Mouse (Mus musculus): ENCODE measurements around the gene Atxn7l1. TPM values are rescaled to one million over a fixed set of nuclear protein-coding genes. Genes with fewer than 3 reads are reported as not detected.
A peak's percentile ranks its signal among the peaks of the same experiment; 100 is the strongest.

Gene Atxn7l1
- polyA plus RNA-seq, 1 experiment: 17.3 TPM

DNA sequence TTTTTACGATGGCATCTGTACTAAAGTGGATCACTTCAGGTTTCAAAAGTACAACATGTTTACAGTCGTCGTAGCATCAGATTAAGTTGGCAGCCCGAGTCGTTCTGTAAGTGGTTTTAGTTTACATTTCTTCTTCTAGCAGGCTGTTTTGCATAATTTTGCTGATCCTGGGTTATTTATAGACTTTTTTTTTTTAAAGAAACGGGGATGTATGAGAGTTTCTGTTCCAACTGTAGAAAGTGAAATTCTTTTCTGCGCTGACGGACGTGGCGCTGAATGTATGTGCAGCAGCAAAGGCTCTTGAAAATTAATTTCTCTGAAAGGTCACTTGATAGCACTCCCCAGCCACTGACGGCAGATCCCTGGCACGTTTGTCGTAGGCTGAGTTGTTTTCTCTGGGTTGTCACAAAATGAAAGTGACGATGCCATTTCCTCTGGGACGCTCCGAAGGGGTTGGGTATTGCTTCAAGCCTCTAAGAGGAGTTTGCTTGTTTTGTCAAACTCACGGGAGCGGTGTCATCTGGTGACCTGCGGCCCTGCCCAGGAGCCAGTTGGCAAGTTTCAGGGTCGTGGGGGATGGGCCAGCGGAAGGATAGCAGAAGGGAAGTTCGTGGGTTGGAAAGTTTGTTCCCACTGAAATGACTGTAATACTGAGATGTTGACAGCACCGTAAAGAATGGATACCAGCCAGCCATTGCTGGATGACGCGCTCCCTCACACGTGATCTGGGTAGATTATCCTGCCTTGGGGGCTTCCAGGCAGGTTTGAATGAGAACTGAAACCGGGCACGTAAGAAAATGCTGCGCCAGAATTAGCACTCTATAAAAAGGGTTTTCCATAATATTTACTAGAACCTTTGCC lies 155.3 kb downstream of the Atxn7l1 start:
- under 1% methylated on average over 29 of the region's 29 CpGs for WGBS
- DNase-seq (ENCODE audit: low read depth, low spot score): no peak

DNA sequence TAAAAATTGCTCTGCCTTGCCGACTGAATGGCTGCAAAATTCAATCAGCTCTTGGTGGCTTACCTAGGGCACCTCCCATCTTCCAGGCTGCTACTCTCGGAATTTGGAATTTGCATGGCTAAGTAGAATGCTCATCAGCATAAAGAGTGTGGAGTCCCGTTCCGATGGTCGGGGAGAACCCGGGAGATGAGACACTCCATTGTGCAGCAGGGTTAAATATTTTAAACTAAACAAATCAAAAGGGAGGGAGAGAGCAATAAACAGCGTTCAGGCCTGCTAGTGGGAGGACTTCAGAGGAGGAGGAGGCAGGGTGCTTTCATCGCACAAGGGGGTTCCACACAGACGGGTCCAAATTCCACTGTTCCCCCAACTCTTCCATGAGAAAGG lies 155.9 kb downstream of the Atxn7l1 start:
- DNase-seq (ENCODE audit: low read depth, low spot score): no peak
- 7% methylated on average over 9 of the region's 9 CpGs for WGBS

DNA sequence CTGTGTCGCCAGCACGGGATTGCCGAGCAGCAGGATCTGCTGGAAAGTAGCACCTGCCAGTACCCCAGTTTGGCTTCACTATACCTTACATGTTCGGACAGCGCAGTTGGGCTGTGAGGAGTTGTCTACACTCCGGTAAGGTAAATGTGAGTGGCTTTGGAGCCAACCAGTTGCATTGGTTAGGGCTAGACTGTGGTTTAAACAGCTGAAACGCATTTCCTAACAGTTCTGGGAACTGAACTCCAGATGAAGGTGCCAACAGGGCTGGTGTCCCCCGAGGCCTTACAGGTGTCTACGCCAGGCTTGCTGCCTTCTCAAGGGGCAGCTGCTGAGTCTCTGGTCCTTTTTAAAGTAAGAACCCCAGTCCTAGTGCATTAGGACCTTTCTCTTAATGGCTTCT lies 157.6 kb downstream of the Atxn7l1 start:
- WGBS: 97% methylated on average over 9 of the region's 9 CpGs
- no peak for DNase-seq (ENCODE audit: low read depth, low spot score)

DNA sequence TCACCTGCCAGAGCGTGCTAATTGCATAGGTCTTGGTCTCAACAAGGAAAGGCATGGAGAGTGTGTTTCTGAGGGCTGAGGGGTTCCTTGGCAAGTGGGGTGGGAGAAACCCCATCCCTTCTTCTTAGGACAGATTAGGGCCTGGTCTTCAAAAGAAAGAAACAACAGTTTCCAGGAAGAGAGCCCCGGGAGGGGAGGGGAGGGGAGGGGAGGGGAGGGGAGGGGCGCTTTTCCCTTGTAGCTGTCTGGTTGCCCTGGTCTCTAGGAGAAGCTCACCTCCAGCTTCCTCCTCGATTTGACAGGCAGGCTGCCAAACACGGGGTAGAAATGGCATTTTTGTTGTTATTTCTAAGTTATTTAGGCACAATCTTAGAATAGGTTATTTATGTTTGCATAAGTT lies 159.0 kb downstream of the Atxn7l1 start:
- 74% methylated on average over 4 of the region's 5 CpGs for WGBS
- DNase-seq (ENCODE audit: low read depth, low spot score): no peak

DNA sequence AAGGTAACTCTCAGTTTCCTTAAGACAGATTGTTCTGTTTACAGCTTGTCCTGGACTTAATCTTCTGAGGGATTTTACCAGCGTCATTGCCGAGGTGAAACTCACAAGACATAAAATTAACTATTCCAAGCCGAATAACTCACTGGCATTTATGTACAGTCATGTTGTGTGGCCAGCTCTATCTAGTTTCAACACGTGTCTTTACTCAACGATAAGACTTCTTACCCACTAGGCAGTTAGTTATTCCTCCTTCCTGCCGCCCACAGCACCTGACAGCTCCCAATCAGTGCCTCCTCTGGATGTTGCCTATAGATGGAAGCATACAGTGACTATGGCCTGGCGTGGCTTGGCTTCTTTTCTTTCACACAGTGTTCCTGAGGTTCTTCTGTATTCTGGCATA lies 161.2 kb downstream of the Atxn7l1 start:
- 88% methylated on average over 7 of the region's 7 CpGs for WGBS
- no peak for DNase-seq (ENCODE audit: low read depth, low spot score)

DNA sequence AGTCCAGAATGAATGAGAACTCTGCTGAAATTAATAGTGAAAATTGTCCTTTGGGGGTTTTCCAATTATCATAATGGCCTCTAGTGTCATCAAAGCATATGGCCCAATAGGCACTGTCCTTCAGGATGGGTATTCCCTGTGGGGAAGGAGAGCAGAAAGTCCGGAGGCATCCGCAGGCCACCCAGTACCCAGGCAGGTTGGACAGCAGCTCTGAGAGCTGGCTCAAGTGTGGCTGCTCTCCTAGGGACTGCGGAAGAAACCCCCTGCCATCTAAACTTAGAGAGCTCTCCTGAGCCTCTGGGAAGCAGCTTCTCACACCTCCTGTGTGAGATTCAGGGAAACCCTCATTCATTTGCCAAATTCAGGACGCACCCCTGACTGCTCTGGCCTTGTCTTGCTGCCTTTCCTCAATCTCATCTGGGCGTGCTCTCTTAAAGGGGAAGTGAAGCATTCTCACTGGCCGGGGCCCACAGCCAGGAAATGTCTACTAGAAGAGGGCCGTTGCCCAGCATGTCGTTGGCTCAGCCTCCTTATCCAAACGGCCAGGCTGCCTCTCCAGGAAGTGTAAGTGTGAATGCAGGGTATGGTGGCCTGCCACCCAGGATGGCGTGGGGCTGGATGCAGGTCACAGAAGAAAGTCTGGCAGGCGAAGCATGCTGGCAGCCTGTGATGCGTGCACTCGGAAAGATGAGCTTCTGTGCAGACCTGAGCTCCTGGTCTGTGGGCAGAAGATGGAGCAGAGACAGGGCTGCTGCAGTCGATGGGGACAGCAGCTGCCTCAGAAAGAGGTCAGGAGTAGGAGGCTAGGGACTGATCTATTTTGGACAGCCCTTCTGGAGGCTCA lies 166.6 kb downstream of the Atxn7l1 start:
- 11% methylated on average over 14 of the region's 14 CpGs for WGBS
- DNase-seq (ENCODE audit: low read depth, low spot score): peak; percentile 65

DNA sequence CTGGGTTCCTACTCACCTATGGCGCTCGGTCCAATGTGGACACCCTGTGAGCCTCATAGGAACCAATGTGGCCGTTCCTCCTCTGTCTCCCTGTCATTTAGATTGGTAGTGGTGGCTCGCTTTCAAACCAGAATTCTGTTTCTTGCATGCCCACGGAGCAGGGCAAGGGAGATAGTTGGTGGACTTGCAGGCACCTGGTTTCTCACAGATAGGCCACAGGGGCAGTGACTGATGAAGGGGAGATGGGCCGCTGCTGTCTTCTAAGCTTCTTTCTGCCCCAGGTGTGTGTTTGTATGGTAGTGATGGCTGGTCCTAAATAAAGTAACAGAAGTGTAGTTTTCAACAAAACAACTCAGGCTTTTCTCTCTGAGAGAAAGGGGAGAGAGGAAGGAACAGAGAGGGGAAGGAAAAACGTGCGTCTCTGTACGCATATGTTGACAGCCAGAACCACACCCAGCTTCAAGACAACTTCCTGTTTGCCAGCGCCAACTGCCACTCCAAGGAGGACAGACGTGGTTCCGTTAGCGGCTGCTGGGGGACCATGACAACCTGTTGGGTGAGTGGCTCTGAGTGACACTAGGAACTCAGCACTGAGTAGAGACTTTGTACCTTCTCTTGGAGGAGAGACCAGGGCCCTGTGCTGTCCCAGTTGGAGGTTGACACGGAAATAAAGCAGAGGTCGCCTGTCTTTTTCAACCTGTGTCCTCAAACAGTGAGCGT lies 167.6 kb downstream of the Atxn7l1 start:
- 46% methylated on average over 16 of the region's 16 CpGs for WGBS
- DNase-seq (ENCODE audit: low read depth, low spot score): peak; percentile 57

DNA sequence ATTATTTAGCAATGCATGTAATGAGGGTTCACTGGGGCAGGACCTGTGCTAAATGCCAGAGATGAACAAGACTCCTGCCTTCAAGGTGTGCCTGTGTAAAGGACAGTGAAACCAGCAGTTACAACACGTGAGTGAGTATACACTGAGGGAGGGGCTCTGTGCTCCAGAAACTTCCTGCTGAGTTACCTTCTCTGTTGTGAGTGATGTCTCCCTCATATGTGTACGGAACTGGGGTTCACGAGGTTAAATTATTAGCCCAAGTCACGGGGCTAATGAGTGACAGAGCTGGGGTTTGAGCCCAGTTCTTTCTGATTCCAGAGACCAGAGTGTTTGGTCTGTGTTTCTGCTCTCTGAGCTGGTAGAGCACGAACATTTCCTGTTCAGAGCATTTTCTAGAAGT lies 168.3 kb downstream of the Atxn7l1 start:
- no peak for DNase-seq (ENCODE audit: low read depth, low spot score)
- 28% methylated on average over 5 of the region's 5 CpGs for WGBS

DNA sequence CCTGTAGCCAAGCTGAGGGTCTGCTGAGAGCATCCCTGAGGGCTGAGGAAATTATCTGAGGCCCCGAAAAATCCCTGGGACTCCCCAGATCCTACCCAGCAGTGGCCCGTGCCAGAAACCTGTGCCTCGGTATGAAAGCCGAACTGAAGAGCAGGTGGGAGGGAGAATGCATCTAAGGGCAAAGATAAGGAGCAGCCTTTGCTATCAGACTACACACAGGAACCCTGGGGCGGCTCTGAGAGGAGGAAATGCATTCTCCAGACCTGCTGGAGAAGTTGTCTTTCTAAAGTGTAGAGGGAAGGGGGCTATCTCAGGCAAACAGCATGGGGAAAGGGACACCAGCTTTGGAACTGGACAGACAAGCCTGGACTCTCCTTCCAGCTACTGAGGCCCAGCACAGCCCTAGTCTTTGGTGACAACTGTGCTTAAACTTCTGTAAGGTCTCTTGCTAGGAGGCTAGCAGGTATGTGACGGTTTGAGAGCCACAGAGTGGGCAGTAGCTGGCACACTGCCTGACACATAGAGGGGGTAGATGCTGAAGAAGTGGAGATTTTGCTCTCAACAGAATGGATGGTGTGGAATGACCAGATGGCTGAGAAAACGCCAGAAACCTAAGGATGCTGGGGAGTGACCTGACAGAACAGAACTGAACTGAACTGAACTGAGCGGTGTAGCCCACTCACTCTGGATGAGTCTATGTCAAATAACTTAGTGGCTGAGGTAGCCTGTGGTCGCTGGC lies 170.5 kb downstream of the Atxn7l1 start:
- 78% methylated on average over 9 of the region's 9 CpGs for WGBS
- DNase-seq (ENCODE audit: low read depth, low spot score): no peak

DNA sequence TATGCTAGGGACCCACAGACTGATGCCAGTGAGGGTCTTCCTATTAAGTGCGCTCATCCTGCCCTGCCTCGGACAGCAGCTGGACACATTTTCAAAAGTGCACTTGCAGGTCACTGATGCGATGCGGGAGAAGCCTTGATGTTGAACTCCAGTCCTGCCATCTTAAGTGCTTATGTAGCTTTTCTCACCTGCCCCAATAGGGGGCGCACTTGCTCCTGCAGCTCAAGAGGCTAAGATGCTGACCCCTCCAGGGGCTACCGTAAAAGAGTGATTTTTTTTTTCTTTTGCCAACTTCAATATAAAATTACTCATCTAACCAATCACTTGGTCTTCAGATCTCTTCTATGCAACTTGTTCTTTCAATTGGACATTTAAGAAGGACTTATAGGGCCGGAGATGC lies 175.1 kb downstream of the Atxn7l1 start:
- 84% methylated on average over 7 of the region's 7 CpGs for WGBS
- DNase-seq (ENCODE audit: low read depth, low spot score): no peak

DNA sequence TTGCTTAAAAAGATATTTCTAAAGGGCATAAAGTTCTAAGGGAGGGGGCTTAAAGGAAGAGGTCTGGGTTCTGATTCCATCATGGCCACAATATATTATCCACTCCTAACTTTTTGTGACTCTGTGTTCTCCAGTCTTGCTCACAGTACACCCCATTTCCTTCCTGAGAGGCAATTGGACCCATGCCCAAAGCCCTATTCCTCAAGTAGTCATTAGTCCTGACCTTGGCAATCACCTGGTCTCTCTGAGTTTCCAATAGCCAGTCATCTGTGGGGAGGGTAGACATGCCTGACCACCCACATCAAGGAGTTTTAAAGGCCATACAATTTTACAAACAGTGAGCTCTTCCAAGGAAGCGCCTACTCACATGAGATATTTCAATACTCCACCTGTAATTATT lies 176.3 kb downstream of the Atxn7l1 start:
- WGBS: 92% methylated on average over 1 of the region's 1 CpGs
- no peak for DNase-seq (ENCODE audit: low read depth, low spot score)

DNA sequence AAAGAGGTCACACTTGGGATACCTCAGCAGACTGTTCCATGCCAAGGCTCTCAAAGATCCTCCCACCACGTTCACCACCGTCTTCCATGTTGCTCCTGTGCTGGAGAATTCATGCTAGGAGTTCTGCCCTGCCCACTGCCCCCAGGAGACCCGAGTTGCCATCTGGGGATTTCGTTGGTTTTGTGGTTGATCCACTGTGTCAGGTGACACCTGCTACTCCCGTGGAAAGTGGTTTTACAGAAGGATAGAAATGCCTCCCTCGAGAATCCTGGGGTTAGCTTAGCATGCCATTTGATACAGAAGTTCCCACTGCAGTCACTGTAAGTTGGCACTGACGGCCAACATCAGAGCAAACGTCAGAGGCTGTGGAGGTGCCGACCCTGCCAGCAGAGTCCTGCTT lies 177.9 kb downstream of the Atxn7l1 start:
- DNase-seq (ENCODE audit: low read depth, low spot score): no peak
- WGBS: 82% methylated on average over 9 of the region's 9 CpGs

DNA sequence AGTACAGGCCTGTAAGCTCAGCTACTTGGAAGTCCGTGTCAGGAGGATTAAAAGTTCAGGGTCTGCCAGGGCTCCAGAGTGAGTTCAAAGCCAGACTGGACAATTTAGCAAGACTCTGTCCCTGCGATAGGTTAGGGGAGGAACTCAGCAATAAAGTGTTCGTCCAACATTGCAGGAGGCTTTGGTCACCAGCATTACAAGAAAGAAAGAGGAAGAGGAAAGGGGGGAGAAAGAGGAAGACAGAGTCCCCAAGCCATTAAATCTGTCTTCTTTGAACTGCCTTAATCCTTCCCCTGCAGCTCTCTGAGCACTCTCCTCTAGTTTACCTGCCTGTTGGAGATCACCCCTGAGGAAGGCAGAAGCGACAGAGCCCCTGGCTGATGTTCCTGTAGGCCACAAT lies 184.6 kb downstream of the Atxn7l1 start:
- 77% methylated on average over 4 of the region's 4 CpGs for WGBS
- no peak for DNase-seq (ENCODE audit: low read depth, low spot score)

DNA sequence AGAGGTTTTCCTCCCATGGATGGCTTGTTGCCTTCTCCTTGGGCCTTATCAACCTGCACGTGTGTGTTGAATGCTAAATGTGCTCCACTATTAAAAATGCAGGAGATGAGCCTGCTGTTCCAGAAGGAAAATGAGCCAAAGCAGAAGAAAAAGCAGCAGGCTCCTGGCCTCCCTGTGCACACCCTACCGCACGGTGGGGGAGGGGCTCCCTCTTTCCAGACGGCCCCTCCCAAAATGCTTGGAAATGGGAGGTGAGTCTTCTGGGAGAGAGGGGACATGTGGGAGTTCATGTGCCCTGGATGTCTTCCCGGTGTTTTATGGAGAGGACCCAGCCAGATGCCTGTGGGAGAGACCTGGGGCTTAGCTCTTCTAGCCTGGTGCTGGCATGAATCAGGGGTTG lies 185.3 kb downstream of the Atxn7l1 start:
- 61% methylated on average over 5 of the region's 5 CpGs for WGBS
- DNase-seq (ENCODE audit: low read depth, low spot score): no peak

DNA sequence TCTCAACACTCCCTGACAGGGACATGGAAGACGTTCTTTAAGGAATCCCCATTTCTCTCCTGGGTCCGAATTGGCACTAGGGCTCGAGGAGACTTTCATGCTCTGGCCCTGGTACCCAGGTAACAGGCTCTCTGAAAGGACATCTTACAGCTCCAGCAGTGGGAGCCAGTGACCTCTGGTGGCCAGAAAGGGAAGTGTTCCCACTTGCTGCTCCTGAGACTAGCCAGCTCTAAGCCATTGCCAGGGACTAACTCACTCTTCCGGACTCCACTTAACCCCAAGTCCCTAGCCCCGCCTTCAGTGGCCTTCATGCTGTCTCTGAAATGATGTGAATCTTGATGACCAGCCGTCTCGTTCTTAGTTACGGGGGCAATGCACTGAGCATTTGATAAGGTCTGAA lies 186.4 kb downstream of the Atxn7l1 start:
- DNase-seq (ENCODE audit: low read depth, low spot score): peak; percentile 43
- WGBS: 20% methylated on average over 8 of the region's 8 CpGs

DNA sequence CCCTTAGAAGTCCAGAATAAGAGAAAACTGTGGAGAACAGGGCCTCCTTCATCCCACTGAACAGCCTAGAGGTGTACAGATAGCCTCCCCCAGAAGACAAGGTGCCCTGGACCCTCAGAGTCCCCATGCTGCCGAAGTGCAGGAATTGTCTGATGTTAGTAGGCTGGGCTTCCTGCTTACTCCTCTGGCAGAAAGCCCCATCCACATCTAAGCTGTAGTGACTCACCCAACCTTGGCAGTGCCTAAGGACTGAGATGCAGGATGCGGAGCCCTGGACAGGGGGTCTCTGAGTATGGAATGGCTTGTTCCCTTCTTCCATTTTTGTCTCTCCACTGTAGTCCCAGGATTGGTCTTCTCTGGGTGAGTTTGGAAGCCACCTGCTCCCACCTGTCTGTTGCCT lies 187.0 kb downstream of the Atxn7l1 start:
- no peak for DNase-seq (ENCODE audit: low read depth, low spot score)
- 80% methylated on average over 2 of the region's 2 CpGs for WGBS

DNA sequence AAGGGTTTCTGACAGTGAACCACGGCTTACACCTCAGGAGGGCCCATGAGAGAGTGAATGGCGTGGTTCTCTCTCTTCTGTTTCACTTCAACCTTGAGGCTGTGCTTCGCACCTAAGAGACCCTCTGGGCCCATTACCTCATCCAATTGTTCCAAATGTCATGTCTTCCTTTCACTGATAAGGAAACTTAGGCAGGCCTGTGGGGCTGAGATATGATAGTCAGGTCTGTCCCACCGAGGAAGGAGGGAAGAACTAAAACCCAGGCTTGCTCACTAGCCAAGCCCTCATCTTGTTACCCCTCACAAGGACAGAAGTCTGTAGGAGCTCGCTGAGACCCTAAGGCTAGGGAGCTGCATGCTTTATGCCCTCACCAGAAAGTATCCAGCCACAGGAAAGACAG lies 187.5 kb downstream of the Atxn7l1 start:
- no peak for DNase-seq (ENCODE audit: low read depth, low spot score)
- WGBS: 95% methylated on average over 5 of the region's 5 CpGs

DNA sequence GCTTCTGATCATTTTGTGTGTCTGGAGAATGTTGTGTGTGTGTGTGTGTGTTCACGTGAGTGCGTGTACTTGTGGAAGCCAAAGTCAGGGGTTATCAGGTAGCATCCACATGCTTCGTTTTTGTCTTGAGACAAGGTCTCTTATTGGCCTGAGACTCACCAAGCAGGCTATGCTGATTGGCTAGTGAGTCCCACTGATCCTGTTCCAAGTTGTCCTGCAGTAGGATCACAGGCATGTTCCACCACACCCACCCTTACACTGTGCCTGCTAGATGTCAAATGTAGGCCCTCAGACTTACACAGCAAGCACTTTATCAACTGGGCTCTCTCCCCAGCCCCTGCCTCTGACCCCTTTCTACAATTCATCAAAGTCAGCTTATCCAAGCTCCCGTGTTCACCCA lies 187.9 kb downstream of the Atxn7l1 start:
- DNase-seq (ENCODE audit: low read depth, low spot score): no peak
- WGBS: 86% methylated on average over 4 of the region's 4 CpGs

DNA sequence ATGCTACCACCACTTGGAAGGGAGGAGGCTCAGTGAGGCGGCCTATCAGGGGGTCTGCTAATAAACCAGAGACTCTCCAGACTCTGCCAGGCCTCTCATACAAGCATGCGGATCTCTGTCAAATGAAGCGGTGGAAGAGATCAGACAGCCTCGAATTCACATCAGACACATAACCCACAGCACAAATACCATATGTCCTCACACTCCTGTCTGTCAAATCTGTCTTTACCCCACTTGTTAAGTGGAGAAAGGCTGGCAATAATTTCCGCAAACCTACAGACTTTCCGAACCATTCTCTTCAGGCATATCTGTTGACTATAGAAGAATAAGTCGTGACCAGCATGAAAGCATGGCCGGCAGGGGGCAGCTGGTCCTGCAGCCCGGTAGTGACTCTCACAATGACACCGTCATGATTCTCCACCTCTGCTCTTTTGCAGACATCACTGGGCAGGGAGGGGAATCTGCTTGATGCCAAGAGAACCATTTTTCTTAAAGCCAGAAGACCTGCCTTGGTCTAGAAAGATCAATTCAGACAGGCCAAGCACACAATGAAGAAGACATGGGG lies 189.2 kb downstream of the Atxn7l1 start:
- 81% methylated on average over 10 of the region's 10 CpGs for WGBS
- DNase-seq (ENCODE audit: low read depth, low spot score): no peak

Measured in large intestine, adult 2 months (tissue).